Mouse (Mus musculus) forebrain, embryonic 15.5 days (tissue): ENCODE measurements around the gene Kansl3. TPM values are rescaled to one million over a fixed set of nuclear protein-coding genes. Genes with fewer than 3 reads are reported as not detected.

Experiments
- ATAC-seq: fragments of 200-750 bp; cut with Nextera tagmentation; replicated peaks from 2 replicates; pipeline ENCODE4 v1.8.0; 2017; ENCODE audit warnings: mild to moderate bottlenecking, moderate TSS enrichment, moderate library complexity
- H3K27ac ChIP-seq: fragments of 300-500 bp; sonication (generic); replicated peaks from 2 replicates; pipeline ENCODE4 v1.5.1; 2015; ENCODE audit warnings: mild to moderate bottlenecking, inconsistent platforms
- H3K27me3 ChIP-seq: fragments of 300-500 bp; sonication (generic); 2 replicates; pipeline ENCODE4 v1.6.1; 2015; ENCODE audit warnings: inconsistent platforms
- H3K36me3 ChIP-seq: fragments of 300-500 bp; sonication (generic); 2 replicates; pipeline ENCODE4 v1.6.1; 2015; ENCODE audit warnings: mild to moderate bottlenecking, inconsistent platforms
- H3K4me1 ChIP-seq: fragments of 300-500 bp; sonication (generic); 2 replicates; pipeline ENCODE4 v1.6.1; 2015; ENCODE audit warnings: inconsistent platforms
- H3K4me2 ChIP-seq: fragments of 300-500 bp; sonication (generic); replicated peaks from 2 replicates; pipeline ENCODE4 v1.6.1; 2015; ENCODE audit warnings: mild to moderate bottlenecking, inconsistent platforms
- H3K4me3 ChIP-seq: fragments of 300-500 bp; sonication (generic); 2 replicates; pipeline ENCODE4 v1.5.1; 2015; ENCODE audit warnings: mild to moderate bottlenecking, inconsistent platforms
- H3K9ac ChIP-seq: fragments of 300-500 bp; sonication (generic); replicated peaks from 2 replicates; pipeline ENCODE4 v1.6.1; 2015; ENCODE audit warnings: mild to moderate bottlenecking, inconsistent platforms
- H3K9me3 ChIP-seq: fragments of 300-500 bp; sonication (generic); 2 replicates; pipeline ENCODE4 v1.6.1; 2016; ENCODE audit warnings: inconsistent platforms
- WGBS: fragments of 180-500 bp; shearing (Covaris S2); methylation state at CpG from one replicate; pipeline ENCODE4 v1.1.7; 2015; ENCODE audit warnings: mixed read lengths; 5-methylcytosine and 5-hydroxymethylcytosine counted together
- polyA plus RNA-seq: library from polyadenylated mRNA; unstranded; fragments of >200 nt; fragmentation: Nextera tagmentation; extraction: Ambion mirVana; gene quantifications from 2 replicates; pipeline ENCODE4 v1.2.1, GENCODE M21; 2015

The Kansl3 gene
- 34.4 and 37.2 TPM in 2 replicates for polyA plus RNA-seq

DNA sequence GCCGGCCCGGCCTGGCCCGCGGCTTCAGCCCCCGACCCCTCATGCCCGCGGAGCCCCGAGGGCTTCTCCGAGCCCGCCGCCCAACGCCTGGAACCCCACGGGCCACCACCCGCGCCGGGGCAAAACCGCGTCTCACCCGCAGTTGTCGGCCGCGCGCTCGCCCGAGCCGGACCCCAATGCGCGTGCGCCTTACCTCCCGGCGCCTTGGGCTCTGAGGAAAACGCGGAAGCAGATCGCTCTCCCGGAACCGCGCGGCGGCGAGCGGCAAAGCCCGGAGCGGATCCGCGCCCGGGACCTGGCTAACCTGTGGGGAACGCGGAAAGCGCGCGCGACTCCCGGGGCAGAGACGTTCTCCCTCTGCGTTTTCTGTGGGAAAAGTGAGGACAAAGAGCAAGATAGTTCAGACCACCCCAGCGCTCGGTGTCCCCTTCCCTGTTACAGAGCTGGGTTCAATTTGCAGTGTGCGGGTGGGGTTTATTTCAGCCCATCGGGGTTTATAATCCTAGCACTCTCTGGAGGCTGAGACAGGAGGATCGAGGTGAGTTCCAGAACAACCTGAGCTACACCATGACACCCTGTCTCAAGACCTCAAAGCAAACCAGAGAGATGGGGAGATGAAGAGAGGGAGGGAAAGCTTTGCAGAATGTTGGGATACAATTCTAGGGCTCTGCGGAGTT lies at the start of gene Kansl3:
Gene Kansl3, minus strand, starts transcription at position 213 of the 677 bp plus-strand sequence.
- peak within 1 kb of the TSS; percentile 81 for H3K4me3 ChIP-seq
- H3K36me3 ChIP-seq: peaks cover 9% of the 10 kb centered on the region
- ATAC-seq: peak; percentile 91
- H3K27me3 ChIP-seq: no peaks in the 10 kb centered on the region
- 4% methylated on average over 61 of the region's 61 CpGs for WGBS
- H3K4me1 ChIP-seq: peaks cover 18% of the 10 kb centered on the region
- no peaks in the 10 kb centered on the region for H3K9me3 ChIP-seq
- peak within 1 kb of the TSS; percentile 83 for H3K9ac ChIP-seq
- peak within 1 kb of the TSS; percentile 62 for H3K27ac ChIP-seq
- peak within 1 kb of the TSS; percentile 74 for H3K4me2 ChIP-seq

DNA sequence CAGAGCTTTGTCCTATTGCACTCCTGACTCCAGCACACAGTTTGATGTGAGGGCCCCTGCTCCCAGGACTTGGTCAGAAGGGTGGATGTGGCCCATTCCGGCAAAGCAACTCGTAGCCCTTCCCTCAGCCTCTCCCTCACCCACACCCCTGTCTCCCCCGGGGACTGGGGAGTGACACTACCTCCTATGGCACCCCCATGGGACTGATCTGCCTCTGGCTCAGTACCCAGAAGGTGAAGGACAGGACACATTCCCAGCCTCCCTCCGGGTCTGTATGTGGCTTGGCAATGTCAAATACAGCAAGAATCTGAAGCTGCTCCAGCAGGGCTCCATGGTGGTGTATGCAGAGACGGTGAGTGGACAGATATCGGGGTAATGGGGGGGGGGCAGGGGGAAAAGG lies 35.5 kb upstream of the Kansl3 start:
- no peak for ATAC-seq
- WGBS: 85% methylated on average over 6 of the region's 6 CpGs
- Histone ChIP-seq H3K27me3 (no peaks in the 10 kb centered on the region), H3K4me3 (no peak overlapping the region), H3K27ac (no peak overlapping the region), H3K36me3 (no peaks in the 10 kb centered on the region), H3K4me1 (peaks cover 15% of the 10 kb centered on the region), H3K9ac (no peak overlapping the region), H3K4me2 (no peak overlapping the region), H3K9me3 (no peaks in the 10 kb centered on the region)

DNA sequence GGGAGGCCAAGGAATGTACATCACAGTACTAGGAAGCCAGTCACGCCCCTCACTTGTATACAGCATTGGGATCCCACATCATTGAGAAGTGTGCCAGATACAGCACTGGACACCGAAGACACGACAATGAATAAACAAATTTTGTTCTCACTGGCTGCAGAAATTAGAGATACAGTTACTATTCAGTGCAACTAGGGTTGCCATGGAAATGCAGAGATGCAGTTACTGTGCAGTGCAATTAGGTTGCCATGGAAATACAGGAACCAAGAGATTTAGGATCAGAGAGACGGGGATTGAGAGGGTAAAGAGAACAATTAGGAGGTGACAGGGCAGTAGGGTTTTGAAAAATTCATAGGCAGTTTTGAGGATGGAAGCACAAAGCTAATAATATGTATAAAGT lies 32.5 kb upstream of the Kansl3 start:
- Histone ChIP-seq H3K27ac (peak overlapping the region; percentile 80), H3K9ac (no peak overlapping the region), H3K27me3 (no peaks in the 10 kb centered on the region), H3K4me2 (no peak overlapping the region), H3K4me3 (no peak overlapping the region), H3K36me3 (no peaks in the 10 kb centered on the region), H3K4me1 (peaks cover 15% of the 10 kb centered on the region), H3K9me3 (no peaks in the 10 kb centered on the region)
- peak; percentile 85 for ATAC-seq
- 20% methylated on average over 4 of the region's 4 CpGs for WGBS

DNA sequence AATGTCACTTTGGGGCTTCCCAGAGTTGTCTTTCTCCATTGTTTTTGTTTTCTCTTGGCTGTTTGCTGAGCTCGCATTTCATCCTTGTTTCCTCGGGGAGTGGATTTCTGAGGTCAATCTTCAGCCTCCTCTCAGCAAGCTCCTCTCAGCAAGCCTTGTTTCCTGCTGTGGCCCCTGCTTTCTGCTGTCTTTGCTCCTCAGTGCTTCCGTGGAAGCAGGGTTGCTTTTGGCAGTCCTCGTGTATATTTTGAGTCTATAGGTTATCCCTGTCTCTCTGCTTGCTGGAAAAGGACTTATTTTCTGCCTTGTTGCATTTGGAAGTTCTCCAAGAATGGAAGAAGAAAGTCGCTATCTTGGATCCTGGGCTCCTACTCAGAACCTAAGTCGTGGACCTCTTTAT lies 28.1 kb upstream of the Kansl3 start:
- H3K36me3 ChIP-seq: no peaks in the 10 kb centered on the region
- no peak overlapping the region for H3K4me3 ChIP-seq
- H3K4me1 ChIP-seq: peaks cover 12% of the 10 kb centered on the region
- H3K27ac ChIP-seq: no peak overlapping the region
- no peak overlapping the region for H3K9ac ChIP-seq
- no peak overlapping the region for H3K4me2 ChIP-seq
- ATAC-seq: no peak
- H3K27me3 ChIP-seq: no peaks in the 10 kb centered on the region
- 30% methylated on average over 6 of the region's 6 CpGs for WGBS
- H3K9me3 ChIP-seq: no peaks in the 10 kb centered on the region

DNA sequence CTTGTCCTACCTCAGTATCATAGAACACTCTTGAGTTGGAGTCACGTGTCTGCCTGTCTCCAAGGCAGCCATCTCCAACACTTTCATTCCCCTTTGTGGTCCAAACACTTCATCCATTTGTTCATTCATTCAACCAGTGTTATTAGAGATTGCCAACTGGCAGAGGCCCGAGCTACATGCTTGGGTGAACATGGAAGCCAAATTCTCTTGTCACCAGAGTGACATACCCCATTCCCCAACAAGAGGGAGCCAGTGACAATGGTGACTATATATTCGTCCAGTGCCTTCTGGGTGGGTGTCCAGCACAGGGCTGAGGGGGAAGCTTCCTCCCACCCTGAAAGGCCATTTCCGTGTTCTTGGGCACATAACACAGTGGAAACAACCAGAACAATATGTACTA lies 10.6 kb upstream of the Kansl3 start:
- Histone ChIP-seq H3K4me1 (no peaks in the 10 kb centered on the region), H3K27me3 (no peaks in the 10 kb centered on the region), H3K27ac (no peak overlapping the region), H3K36me3 (no peaks in the 10 kb centered on the region), H3K9me3 (no peaks in the 10 kb centered on the region), H3K9ac (no peak overlapping the region), H3K4me3 (no peak overlapping the region), H3K4me2 (no peak overlapping the region)
- WGBS: 62% methylated on average over 4 of the region's 4 CpGs
- ATAC-seq: no peak

DNA sequence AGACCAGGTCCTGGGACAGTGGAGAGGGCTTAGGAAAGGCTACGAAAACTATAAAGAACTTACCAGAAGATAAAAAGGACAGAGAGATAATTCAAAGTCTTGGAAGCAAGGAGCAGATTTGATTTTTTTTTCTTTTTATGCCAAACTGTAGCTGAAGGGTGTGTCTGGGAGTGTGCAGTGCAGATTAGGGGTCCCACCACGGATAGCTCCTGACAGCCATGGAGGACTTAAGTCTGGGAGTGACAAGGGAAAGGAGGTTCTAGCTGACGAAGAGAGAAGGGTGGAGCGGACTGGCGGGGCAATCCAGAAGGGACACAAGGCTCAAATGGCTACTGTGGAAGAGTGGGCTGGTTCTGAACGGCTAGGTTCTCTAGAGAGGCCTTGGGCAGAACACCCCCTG lies 9.9 kb upstream of the Kansl3 start:
- Histone ChIP-seq H3K4me3 (no peak overlapping the region), H3K4me1 (no peaks in the 10 kb centered on the region), H3K4me2 (no peak overlapping the region), H3K36me3 (no peaks in the 10 kb centered on the region), H3K27me3 (no peaks in the 10 kb centered on the region), H3K9me3 (no peaks in the 10 kb centered on the region), H3K27ac (no peak overlapping the region), H3K9ac (no peak overlapping the region)
- ATAC-seq: no peak
- 81% methylated on average over 6 of the region's 6 CpGs for WGBS

DNA sequence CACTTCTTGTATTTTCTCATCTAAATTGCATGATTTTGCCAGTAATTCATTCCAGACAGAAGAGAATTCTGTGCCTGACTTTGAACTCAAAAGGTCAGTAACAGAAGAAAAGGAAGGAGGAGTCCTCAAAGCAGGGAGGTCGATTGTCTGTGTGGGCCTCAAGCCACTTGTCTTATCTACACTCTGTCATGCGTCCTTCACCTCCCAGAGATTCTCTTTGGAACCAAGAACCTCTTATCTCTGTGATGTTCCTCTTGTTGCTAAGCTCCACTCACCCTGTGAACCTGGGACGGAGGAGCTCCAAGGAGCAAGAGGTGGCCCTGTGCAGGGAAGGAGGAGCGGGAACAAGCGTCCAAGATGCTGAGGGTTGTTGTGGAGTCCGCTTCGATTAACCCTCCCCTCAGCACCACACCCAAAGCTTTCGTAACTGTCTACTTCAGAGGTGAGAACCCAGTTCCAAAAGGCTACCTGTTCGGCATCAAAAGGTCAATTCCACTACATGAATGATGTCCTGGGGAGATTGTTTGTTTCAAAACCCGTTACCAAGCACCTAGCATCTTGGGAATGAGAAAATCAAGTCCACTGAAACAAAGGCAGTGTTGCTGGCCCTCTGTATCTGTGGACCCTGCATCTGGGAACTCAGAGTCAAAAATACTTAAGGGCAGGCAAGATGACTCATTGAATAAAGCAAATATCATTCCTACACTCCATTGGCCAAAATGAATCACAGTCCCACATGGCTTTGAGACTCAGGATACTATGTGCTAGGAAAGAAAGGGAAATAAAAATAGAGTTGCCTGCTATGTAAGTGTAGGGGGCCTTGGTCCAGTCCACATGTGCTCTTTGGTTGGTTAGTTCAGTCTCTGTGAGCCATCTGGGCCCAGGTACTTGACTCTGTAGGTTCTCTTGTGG lies 3.2 kb upstream of the Kansl3 start, which contains the start of gene Fer1l5:
Gene Fer1l5, plus strand, starts transcription at position 358 of the 912 bp plus-strand sequence.
- Histone ChIP-seq H3K4me3 (no peak within 1 kb of the TSS), H3K27ac (no peak within 1 kb of the TSS), H3K9ac (no peak within 1 kb of the TSS), H3K27me3 (no peaks in the 10 kb centered on the region), H3K4me1 (peaks cover 11% of the 10 kb centered on the region), H3K9me3 (no peaks in the 10 kb centered on the region), H3K36me3 (no peaks in the 10 kb centered on the region), H3K4me2 (no peak within 1 kb of the TSS)
- ATAC-seq: no peak
- 80% methylated on average over 10 of the region's 10 CpGs for WGBS

DNA sequence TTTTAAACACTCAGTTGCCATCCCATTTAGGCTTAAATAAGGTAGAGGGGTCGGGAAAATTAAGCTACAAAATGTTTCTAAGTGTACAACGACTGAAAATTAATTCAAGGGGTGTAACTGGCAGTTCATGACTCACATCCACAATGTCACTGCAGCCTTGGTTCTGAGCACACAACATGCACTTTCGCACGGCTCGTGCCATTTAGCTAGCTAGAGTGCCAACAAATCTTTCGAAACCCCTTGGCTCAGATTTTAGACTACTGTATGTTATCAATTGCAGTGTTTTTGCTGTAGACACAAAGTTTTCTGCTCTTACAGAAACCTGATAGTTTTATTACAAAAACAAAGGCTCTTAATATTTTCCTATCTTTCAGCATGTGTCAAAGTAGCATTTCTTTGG lies 1.9 kb upstream of the Kansl3 start:
- H3K4me2 ChIP-seq: no peak overlapping the region
- H3K9ac ChIP-seq: no peak overlapping the region
- H3K27me3 ChIP-seq: no peaks in the 10 kb centered on the region
- peaks cover 18% of the 10 kb centered on the region for H3K4me1 ChIP-seq
- H3K4me3 ChIP-seq: no peak overlapping the region
- H3K36me3 ChIP-seq: 0 out of 2 replicates have a peak, but pooled peaks cover under 1% of the 10 kb centered on the region
- no peaks in the 10 kb centered on the region for H3K9me3 ChIP-seq
- no peak for ATAC-seq
- no peak overlapping the region for H3K27ac ChIP-seq
- 81% methylated on average over 6 of the region's 6 CpGs for WGBS

DNA sequence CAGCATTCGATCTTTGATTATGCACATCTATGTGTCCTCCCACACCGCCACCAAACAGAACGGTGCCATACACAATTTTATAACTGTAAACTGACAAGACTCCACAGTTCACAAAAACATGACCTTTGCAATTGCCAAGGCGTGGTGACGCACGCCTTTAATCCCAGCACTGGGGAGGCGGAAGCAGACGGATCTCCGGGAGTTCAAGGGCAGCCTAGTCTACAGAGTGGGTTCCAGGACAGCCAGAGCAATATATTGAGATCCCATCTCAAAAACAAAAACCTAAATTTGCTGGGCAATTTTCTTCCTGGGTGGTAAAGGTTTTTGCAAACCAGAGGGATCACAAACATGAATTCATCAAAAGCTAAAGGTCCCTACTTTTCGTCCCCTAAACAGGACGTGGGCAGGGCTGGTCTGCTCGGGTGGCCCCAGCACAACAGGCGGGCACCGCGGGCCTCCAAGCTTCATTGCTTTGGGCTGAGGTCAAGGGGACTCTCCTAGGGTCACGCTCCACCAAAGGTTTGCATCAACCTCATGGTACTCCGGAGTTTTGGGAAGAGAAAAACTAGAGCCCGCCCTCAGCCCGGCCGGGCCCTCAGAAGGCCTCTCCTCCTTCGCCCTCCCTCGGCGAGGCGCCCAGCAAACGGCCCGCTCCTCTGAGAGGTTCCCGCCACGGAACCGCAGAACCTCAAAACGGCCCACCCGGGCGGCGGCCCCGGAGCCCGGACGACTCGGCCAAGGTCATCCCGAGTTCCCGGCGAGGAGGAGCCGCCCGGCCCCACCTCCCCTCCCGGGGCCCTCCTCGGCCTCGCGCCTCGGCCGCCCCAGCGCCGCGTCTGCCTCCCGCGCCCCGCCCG lies 641 bp downstream of the Kansl3 start:
- peak overlapping the region; percentile 83 for H3K9ac ChIP-seq
- H3K27me3 ChIP-seq: no peaks in the 10 kb centered on the region
- 5% methylated on average over 52 of the region's 55 CpGs for WGBS
- H3K36me3 ChIP-seq: peaks cover 15% of the 10 kb centered on the region
- H3K4me2 ChIP-seq: peak overlapping the region; percentile 74
- no peaks in the 10 kb centered on the region for H3K9me3 ChIP-seq
- peak overlapping the region; percentile 81 for H3K4me3 ChIP-seq
- H3K27ac ChIP-seq: peak overlapping the region; percentile 62
- H3K4me1 ChIP-seq: peaks cover 18% of the 10 kb centered on the region
- peak; percentile 86 for ATAC-seq

DNA sequence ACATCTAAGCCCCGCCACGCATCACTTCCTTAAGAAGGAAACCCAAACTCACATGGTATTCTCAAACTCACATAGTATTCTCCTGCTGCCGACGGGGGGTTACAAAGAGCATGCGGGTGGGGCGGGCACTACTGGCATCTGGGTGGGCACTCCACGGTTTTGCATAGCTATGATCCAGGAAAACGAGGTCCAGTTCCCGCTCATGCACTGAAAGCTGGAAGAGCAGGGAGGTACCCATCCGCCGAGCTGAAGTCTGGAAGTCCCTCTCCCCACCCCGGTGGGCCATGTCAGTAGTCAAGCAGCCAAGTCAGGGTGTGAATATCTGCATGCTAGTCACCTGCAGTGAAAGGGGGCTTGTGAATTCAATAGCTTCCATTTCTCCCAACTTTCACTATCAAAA lies 1.3 kb downstream of the Kansl3 start:
- 52% methylated on average over 12 of the region's 12 CpGs for whole genome bisulfite sequencing
- H3K36me3 ChIP-seq: peaks cover 15% of the 10 kb centered on the region
- H3K9ac ChIP-seq: peak overlapping the region; percentile 83
- H3K9me3 ChIP-seq: no peaks in the 10 kb centered on the region
- H3K27ac ChIP-seq: no peak overlapping the region
- H3K4me1 ChIP-seq: peaks cover 18% of the 10 kb centered on the region
- H3K4me2 ChIP-seq: peak overlapping the region; percentile 74
- ATAC-seq: no peak
- peak overlapping the region; percentile 81 for H3K4me3 ChIP-seq
- no peaks in the 10 kb centered on the region for H3K27me3 ChIP-seq

DNA sequence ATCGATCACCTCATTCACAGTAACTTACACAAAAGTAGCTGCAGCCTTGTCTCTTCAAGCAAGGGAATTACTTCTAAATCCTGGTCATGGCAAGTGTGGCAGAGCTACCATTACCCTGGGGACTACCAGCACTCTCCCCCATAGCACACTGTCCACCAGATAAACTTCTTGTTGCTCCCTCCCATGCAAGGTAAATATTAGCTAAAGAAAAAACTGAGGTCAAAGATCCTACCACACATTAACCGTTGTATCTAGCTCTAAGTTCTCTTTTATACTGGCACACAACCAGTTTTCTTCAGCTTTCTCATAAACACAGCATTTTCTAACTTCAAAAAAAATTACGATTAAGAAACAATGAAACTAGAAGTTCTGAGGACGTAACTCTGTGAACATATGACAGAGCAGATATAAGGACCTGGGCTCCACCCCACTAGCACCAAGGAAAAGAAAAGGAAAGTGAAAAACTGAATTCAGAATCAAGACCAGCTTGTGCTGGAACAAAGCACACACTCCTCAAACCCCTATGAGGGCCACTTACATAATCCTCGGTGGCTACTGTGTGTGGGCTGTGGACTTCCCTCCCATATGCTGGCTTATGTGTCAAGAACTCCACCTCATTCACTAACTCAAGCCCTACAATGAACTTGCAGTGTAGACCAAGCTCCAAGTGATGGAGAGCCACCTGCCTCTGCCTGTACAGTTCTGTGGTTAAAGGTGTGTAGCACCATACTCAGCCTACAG lies 11.9 kb downstream of the Kansl3 start:
- no peak overlapping the region for H3K4me3 ChIP-seq
- H3K36me3 ChIP-seq: peaks cover 54% of the 10 kb centered on the region
- no peak overlapping the region for H3K9ac ChIP-seq
- H3K4me2 ChIP-seq: no peak overlapping the region
- ATAC-seq: no peak
- H3K9me3 ChIP-seq: no peaks in the 10 kb centered on the region
- no peaks in the 10 kb centered on the region for H3K4me1 ChIP-seq
- 93% methylated on average over 5 of the region's 5 CpGs for WGBS
- H3K27me3 ChIP-seq: no peaks in the 10 kb centered on the region
- H3K27ac ChIP-seq: no peak overlapping the region
